In the genomic region with DNA sequence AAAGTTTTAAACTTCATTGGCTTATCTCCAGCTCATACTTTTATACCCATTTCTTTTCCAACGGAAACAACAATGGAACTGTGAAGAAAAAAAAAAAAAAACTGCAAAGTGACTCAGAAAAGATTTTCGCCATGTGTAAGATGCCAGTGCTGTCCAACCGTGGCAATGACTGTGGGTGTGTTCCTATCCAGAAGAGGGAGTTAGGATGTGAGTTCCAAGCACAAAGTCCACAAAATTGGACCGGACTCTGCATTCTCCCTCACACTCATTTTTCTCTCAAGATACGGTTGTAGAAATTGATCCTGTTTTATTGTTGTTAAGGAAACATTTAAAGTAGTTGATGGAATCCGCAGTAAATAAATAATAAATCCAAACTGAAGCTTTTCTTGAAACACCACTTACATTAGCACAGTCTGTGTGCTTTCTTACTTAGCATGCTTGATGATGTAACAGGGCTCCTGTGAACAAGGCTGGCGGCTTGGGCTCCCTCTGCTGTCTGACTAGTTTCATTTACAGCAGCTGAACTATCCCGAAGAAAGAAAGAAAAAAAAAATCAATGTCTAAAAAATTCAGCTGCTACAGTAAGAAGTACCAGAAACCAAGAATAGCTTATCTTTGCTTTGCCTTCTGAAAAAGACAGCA, we compare ENCODE assay signal across 7 mouse cellular contexts. TPM values are rescaled to one million over a fixed set of nuclear protein-coding genes. Genes with fewer than 3 reads are reported as not detected.
DNase-seq lines count a peak whose midpoint lies in the region; ATAC-seq lines count a peak whose summit lies in the region.

No protein-coding gene starts in this region.

- no peaks in the 10 kb centered on the region for H3K9me3 ChIP-seq in hindbrain, embryonic 13.5 days
- H3K9me3 ChIP-seq in midbrain, embryonic 16.5 days (replicated peaks; ENCODE audit: control insufficient read depth, low read length, poor library complexity, severe bottlenecking), result no peaks in the 10 kb centered on the region

- DNase-seq in urinary bladder, postnatal 14 days (ENCODE audit: low spot score), result peak; percentile 18
- no peak for DNase-seq in urinary bladder, postnatal 4 days (ENCODE audit: low spot score in 2 of 2)
- DNase-seq in layer of hippocampus, postnatal 36 days, result peak; percentile 49 to 57
- DNase-seq in spleen, adult 18-20 months, result no peak

- H3K4me2 ChIP-seq in hindbrain, embryonic 13.5 days, result no peak overlapping the region
- no peak overlapping the region for H3K4me2 ChIP-seq in midbrain, embryonic 16.5 days (ENCODE audit: low read length)

- no peaks in the 10 kb centered on the region for H3K4me1 ChIP-seq in hindbrain, embryonic 13.5 days (replicated peaks)
- H3K4me1 ChIP-seq in midbrain, embryonic 16.5 days (ENCODE audit: control insufficient read depth, insufficient read depth, low read length), result no peaks in the 10 kb centered on the region

- H3K4me3 ChIP-seq in hindbrain, embryonic 13.5 days, result no peak overlapping the region
- no peak overlapping the region for H3K4me3 ChIP-seq in midbrain, embryonic 16.5 days (ENCODE audit: low read depth, low read length)

- ATAC-seq in common myeloid progenitor, adult 5-6 weeks (replicated peaks; ENCODE audit: low read depth, poor library complexity, severe bottlenecking), result peak; percentile 71
- ATAC-seq in hindbrain, embryonic 13.5 days (ENCODE audit: low FRiP score), result peak; percentile 81; the same call in 1 of the 2 replicates
- peak; percentile 85 for ATAC-seq in midbrain, embryonic 16.5 days

- no peaks in the 10 kb centered on the region for H3K27me3 ChIP-seq in hindbrain, embryonic 13.5 days
- no peaks in the 10 kb centered on the region for H3K27me3 ChIP-seq in midbrain, embryonic 16.5 days (ENCODE audit: control insufficient read depth, insufficient read depth, low read depth, low read length)

- H3K36me3 ChIP-seq in hindbrain, embryonic 13.5 days, result no peaks in the 10 kb centered on the region
- no peaks in the 10 kb centered on the region for H3K36me3 ChIP-seq in midbrain, embryonic 16.5 days (ENCODE audit: control insufficient read depth, insufficient read depth, low read length)

- no peak overlapping the region for H3K9ac ChIP-seq in hindbrain, embryonic 13.5 days
- H3K9ac ChIP-seq in midbrain, embryonic 16.5 days (ENCODE audit: low read depth, low read length), result no peak overlapping the region

- H3K27ac ChIP-seq in hindbrain, embryonic 13.5 days, result no peak overlapping the region
- no peak overlapping the region for H3K27ac ChIP-seq in midbrain, embryonic 16.5 days (ENCODE audit: low read length)

- WGBS in hindbrain, embryonic 13.5 days, result 54% methylated on average over 8 of the region's 8 CpGs
- WGBS in midbrain, embryonic 16.5 days, result 49% methylated on average over 8 of the region's 8 CpGs

RNA-seq across cellular contexts. Expression of gene Ncam2, which starts 25.1 kb away (rescaled TPM):
- not detected in 2 replicates for total RNA-seq in common myeloid progenitor, adult 5-6 weeks (2017)
- 16.8 and 17.3 TPM in 2 replicates for polyA plus RNA-seq in hindbrain, embryonic 13.5 days (2015; fragmentation: Nextera tagmentation; extraction: Ambion mirVana)
- total RNA-seq in layer of hippocampus, postnatal 36 days (2021), result 10 to 100 TPM; 51.3 to 52.0 TPM
- polyA plus RNA-seq in midbrain, embryonic 16.5 days (2015; fragmentation: Nextera tagmentation; extraction: Ambion mirVana), result 24.8 and 26.9 TPM in 2 replicates

Comparison
In these comparisons a context has a peak if more than half of its experiments do, and no peak if none do; other contexts are left out.
1. DNase-seq: peak in urinary bladder, postnatal 14 days (single experiment) and layer of hippocampus, postnatal 36 days (2 of 2); none in urinary bladder, postnatal 4 days (0 of 2) and spleen, adult 18-20 months (0 of 2).
2. RNA of gene Ncam2, which starts 25.1 kb away (total RNA-seq): 51.3 to 52.0 TPM in layer of hippocampus, postnatal 36 days; not detected in common myeloid progenitor, adult 5-6 weeks; every median in the first group is over 10 times any median in the second.
3. Peak in every context shown above with its lines, with median percentiles within 50 percentile points of each other: ATAC-seq.